Mouse (Mus musculus) forebrain, embryonic 16.5 days (tissue): Measurements from ENCODE around the gene Cir1. TPM values are rescaled to one million over a fixed set of nuclear protein-coding genes. Genes with fewer than 3 reads are reported as not detected.

Source experiments
- ATAC-seq: fragments of 200-750 bp; cut with Nextera tagmentation; 2 replicates; pipeline ENCODE4 v1.8.0; 2017; ENCODE audit warnings: mild to moderate bottlenecking, moderate library complexity
- H3K27ac ChIP-seq: fragments of 300-500 bp; sonication (generic); 2 replicates; pipeline ENCODE4 v1.5.1; 2014; ENCODE audit warnings: low read length, control low read depth
- H3K27me3 ChIP-seq: fragments of 300-500 bp; sonication (generic); replicated peaks from 2 replicates; pipeline ENCODE4 v1.6.1; 2014; ENCODE audit warnings: low read length; ENCODE audit not compliant: control insufficient read depth, insufficient read depth
- H3K36me3 ChIP-seq: fragments of 300-500 bp; sonication (generic); 2 replicates; pipeline ENCODE4 v1.6.1; 2014; ENCODE audit not compliant: control insufficient read depth, insufficient read depth
- H3K4me1 ChIP-seq: fragments of 300-500 bp; sonication (generic); replicated peaks from 2 replicates; pipeline ENCODE4 v1.6.1; 2014; ENCODE audit warnings: low read length; ENCODE audit not compliant: control insufficient read depth, insufficient read depth
- H3K4me2 ChIP-seq: fragments of 300-500 bp; sonication (generic); 2 replicates; pipeline ENCODE4 v1.6.1; 2014; ENCODE audit warnings: mild to moderate bottlenecking, low read length, control low read depth
- H3K4me3 ChIP-seq: fragments of 300-500 bp; sonication (generic); replicated peaks from 2 replicates; pipeline ENCODE4 v1.5.1; 2014; ENCODE audit warnings: mild to moderate bottlenecking, low read length, control low read depth
- H3K9ac ChIP-seq: fragments of 300-500 bp; sonication (generic); replicated peaks from 2 replicates; pipeline ENCODE4 v1.6.1; 2014; ENCODE audit warnings: low read depth, low read length, control low read depth
- H3K9me3 ChIP-seq: fragments of 300-500 bp; sonication (generic); 2 replicates; pipeline ENCODE4 v1.6.1; 2016; ENCODE audit warnings: low read length; ENCODE audit not compliant: control insufficient read depth
- WGBS: fragments of 180-500 bp; shearing (Covaris S2); extraction: QIAGEN DNeasy Blood & Tissue Kit; methylation state at CpG from one replicate; pipeline ENCODE4 v1.1.7; 2014; 5-methylcytosine and 5-hydroxymethylcytosine counted together
- polyA plus RNA-seq: library from polyadenylated mRNA; unstranded; fragments of >200 nt; fragmentation: Nextera tagmentation; extraction: Ambion mirVana; gene quantifications from 2 replicates; pipeline ENCODE4 v1.2.1, GENCODE M21; 2015

Cir1 gene
- 24.6 and 26.6 TPM in 2 replicates for polyA plus RNA-seq

DNA sequence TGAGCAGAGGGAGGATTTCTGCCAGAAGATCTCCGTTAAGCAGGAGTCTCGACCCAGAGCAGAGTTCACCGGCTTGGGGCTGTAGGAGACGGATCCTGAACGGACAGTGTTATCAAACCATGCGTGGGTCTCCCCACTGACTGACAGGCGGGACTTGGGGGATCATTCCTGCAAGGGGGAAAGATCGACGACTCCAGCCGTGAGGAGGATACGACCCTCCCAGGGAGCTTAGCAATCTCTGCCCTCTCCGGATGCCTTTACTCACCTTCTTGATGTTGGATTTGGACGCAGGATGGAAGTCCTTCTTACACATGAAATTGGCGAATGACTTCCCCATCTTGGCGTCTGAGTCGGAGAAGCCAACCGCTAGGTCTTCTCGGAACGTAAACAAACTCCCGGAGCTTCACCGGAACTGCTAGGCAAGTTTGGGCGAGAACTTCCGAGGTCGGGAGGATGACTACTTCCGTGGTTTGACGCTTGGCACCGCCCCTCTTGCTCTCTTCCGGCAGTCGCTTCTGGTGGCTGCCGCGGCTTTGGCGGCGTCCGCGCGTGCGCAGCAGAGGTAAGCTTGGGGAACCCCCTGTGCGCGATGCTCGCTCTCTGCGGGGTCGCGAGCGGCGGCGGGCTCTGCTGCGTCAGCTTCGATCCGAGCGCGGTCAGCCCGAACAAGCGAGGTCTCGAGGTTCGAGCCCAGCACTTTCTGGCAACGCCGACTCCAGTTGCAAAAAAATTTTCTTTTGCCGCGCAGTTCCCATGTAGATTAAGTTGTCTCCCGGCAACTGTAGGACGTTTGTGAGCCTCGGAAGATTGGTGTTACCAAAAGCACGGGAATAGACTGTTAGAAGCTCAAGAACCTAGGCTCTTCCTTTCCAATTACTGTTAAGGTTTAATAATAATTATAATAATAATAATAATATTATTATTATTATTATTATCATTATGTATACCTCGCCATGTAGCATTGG lies at the start of gene Cir1, which contains the start of gene Scrn3:
TSS of gene Cir1 (minus strand) at position 550 of the 965 bp plus-strand sequence.
TSS of gene Scrn3 (plus strand) at position 450 of the 965 bp plus-strand sequence.
- Histone ChIP-seq H3K36me3 (peaks cover 10% of the 10 kb centered on the region), H3K4me1 (peaks cover 13% of the 10 kb centered on the region), H3K9ac (peak within 1 kb of the TSS; percentile 72), H3K4me2 (peak within 1 kb of the TSS; percentile 95), H3K27me3 (no peaks in the 10 kb centered on the region), H3K9me3 (no peaks in the 10 kb centered on the region), H3K4me3 (peak within 1 kb of the TSS; percentile 84), H3K27ac (peak within 1 kb of the TSS; percentile 84)
- WGBS, result under 1% methylated on average over 64 of the region's 64 CpGs
- peak; percentile 98 for ATAC-seq

DNA sequence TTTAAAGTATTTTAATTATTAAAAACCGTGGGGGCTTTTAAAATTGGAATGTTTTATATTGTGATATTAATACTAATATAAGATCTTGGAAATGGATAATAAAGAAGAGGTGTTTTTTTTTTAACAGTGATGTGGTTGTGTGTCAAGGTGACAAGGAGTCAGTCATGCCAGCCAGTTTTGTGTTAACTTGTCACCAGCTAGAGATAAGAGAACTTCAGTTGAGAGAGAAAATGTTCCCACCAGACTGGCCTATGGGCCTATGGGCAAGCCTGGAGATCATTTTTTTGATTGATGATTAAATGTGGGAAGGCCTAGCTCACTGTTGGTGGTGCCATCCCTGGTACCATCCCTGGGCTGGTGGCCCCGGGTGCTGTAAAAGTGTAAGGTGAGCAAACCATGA lies 48.0 kb upstream of the Cir1 start:
- Histone ChIP-seq H3K36me3 (no peaks in the 10 kb centered on the region), H3K4me2 (no peak overlapping the region), H3K9me3 (no peaks in the 10 kb centered on the region), H3K9ac (no peak overlapping the region), H3K27me3 (no peaks in the 10 kb centered on the region), H3K27ac (no peak overlapping the region), H3K4me3 (no peak overlapping the region), H3K4me1 (no peaks in the 10 kb centered on the region)
- no peak for ATAC-seq
- 83% methylated on average over 2 of the region's 2 CpGs for WGBS

GRCm38 (mm10) chr2:73359941-73360340 lies 47.4 kb upstream of the Cir1 start:
- Histone ChIP-seq H3K27me3 (no peaks in the 10 kb centered on the region), H3K4me1 (no peaks in the 10 kb centered on the region), H3K9me3 (no peaks in the 10 kb centered on the region), H3K4me3 (no peak overlapping the region), H3K9ac (no peak overlapping the region), H3K36me3 (no peaks in the 10 kb centered on the region), H3K4me2 (no peak overlapping the region), H3K27ac (no peak overlapping the region)
- no peak for ATAC-seq
- WGBS, result 91% methylated on average over 5 of the region's 5 CpGs

DNA sequence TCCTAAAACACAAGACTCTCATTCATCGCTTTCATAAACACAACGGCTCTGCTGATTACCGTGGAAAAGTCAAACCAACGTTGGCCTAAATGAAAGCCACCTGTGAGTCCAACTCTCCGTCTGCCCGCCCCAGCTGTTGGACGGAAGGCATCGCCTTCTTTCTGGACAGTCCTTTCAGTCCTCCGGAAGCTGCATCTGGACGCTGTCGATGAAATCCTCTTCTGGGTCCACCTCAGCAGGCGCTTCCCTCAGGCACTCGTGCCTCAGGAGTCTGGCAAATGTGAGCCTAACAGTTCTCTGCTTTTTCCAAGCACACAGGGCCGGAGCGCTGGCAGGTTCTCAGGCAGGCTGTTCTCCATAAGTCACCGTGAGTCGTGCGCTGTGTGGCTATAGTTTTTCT lies 44.5 kb upstream of the Cir1 start:
- no peak overlapping the region for H3K27ac ChIP-seq
- no peaks in the 10 kb centered on the region for H3K9me3 ChIP-seq
- H3K36me3 ChIP-seq, result no peaks in the 10 kb centered on the region
- H3K4me1 ChIP-seq, result peaks cover 3% of the 10 kb centered on the region
- no peak overlapping the region for H3K4me2 ChIP-seq
- no peaks in the 10 kb centered on the region for H3K27me3 ChIP-seq
- WGBS, result 82% methylated on average over 18 of the region's 18 CpGs
- no peak for ATAC-seq
- no peak overlapping the region for H3K4me3 ChIP-seq
- no peak overlapping the region for H3K9ac ChIP-seq

- H3K4me3 ChIP-seq, result no peak overlapping the region; the same call in 1 of the 2 replicates
- peak overlapping the region; percentile 65 for H3K27ac ChIP-seq
Measured at GRCm38 (mm10) chr2:73351927-73352374, 39.5 kb upstream of the Cir1 start.

GRCm38 (mm10) chr2:73351496-73351895 lies 39.0 kb upstream of the Cir1 start:
- Histone ChIP-seq H3K9ac (no peak overlapping the region), H3K4me2 (peak overlapping the region; percentile 38), H3K27me3 (no peaks in the 10 kb centered on the region), H3K4me1 (peaks cover 20% of the 10 kb centered on the region), H3K9me3 (no peaks in the 10 kb centered on the region), H3K27ac (peak overlapping the region; percentile 65), H3K36me3 (no peaks in the 10 kb centered on the region), H3K4me3 (no peak overlapping the region)
- 21% methylated on average over 5 of the region's 5 CpGs for WGBS
- peak; percentile 69 for ATAC-seq

More at GRCm38 (mm10) chr2:73351927-73352374, 39.5 kb upstream of the Cir1 start:
- 9% methylated on average over 7 of the region's 7 CpGs for WGBS
- peak; percentile 88 for ATAC-seq
- H3K9me3 ChIP-seq, result no peaks in the 10 kb centered on the region
- no peak overlapping the region for H3K9ac ChIP-seq
- H3K4me2 ChIP-seq, result peak overlapping the region; percentile 38
- peaks cover 15% of the 10 kb centered on the region for H3K4me1 ChIP-seq
- no peaks in the 10 kb centered on the region for H3K27me3 ChIP-seq
- no peaks in the 10 kb centered on the region for H3K36me3 ChIP-seq

DNA sequence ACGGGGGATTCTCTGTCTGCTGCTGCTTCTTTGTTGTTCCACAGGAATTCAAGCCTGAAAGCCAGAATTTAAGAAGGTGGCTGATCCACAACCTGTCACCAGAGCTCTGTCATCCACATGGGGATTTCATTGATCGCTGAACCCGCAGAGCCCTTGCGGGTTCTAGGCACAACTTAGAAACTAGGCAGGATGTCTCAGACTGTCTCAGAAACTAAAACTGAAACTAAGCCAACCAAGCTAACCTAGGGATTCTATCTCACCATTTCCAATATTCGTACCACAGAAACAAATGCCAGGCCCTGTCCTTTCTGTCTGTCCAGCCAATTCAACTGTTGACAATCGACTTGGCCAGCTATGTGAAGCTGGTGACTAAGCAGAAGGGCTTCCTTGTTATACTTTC lies 35.7 kb upstream of the Cir1 start:
- H3K4me1 ChIP-seq, result peaks cover 27% of the 10 kb centered on the region
- H3K27me3 ChIP-seq, result no peaks in the 10 kb centered on the region
- no peak overlapping the region for H3K27ac ChIP-seq
- WGBS, result 86% methylated on average over 6 of the region's 6 CpGs
- no peaks in the 10 kb centered on the region for H3K9me3 ChIP-seq
- ATAC-seq, result no peak
- no peaks in the 10 kb centered on the region for H3K36me3 ChIP-seq
- no peak overlapping the region for H3K4me2 ChIP-seq
- no peak overlapping the region for H3K4me3 ChIP-seq
- no peak overlapping the region for H3K9ac ChIP-seq

DNA sequence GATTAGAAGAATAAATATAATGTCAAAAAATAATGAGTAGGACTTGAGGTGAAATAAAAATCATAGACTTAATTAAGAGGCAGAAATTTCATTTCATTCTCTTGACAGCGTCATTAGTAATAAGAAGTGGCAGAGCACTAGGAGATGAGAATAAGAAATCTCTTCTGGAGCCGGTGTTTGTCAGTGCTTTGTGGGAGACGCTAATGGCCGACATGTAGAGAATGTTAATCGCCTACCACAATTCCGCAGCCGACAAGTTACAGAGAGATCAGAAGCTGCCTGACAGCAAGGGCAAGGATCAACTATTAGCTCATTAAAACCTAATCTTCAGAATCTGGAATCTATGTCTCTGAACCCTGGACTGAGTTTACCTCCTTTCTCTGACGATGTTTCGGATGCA lies 35.3 kb upstream of the Cir1 start:
- ATAC-seq, result no peak
- WGBS, result 47% methylated on average over 9 of the region's 9 CpGs
- no peaks in the 10 kb centered on the region for H3K9me3 ChIP-seq
- no peak overlapping the region for H3K4me2 ChIP-seq
- H3K27me3 ChIP-seq, result no peaks in the 10 kb centered on the region
- no peak overlapping the region for H3K9ac ChIP-seq
- H3K4me3 ChIP-seq, result no peak overlapping the region
- H3K4me1 ChIP-seq, result peaks cover 27% of the 10 kb centered on the region
- no peak overlapping the region for H3K27ac ChIP-seq
- H3K36me3 ChIP-seq, result no peaks in the 10 kb centered on the region

- no peak overlapping the region for H3K4me3 ChIP-seq
- H3K9me3 ChIP-seq, result no peaks in the 10 kb centered on the region
- peaks cover 26% of the 10 kb centered on the region for H3K4me1 ChIP-seq
- WGBS, result 60% methylated on average over 6 of the region's 6 CpGs
- H3K9ac ChIP-seq, result no peak overlapping the region
- no peak overlapping the region for H3K4me2 ChIP-seq
- no peaks in the 10 kb centered on the region for H3K27me3 ChIP-seq
- no peak for ATAC-seq
- H3K27ac ChIP-seq, result peak overlapping the region; percentile 75
- no peaks in the 10 kb centered on the region for H3K36me3 ChIP-seq
Measured at GRCm38 (mm10) chr2:73347136-73347535, 34.6 kb upstream of the Cir1 start.
